Mouse (Mus musculus) embryonic fibroblast, embryonic 13.5 days (primary cell): Measurements from ENCODE around the gene Cep95. TPM values are rescaled to one million over a fixed set of nuclear protein-coding genes. Genes with fewer than 3 reads are reported as not detected.

ENCODE experiments used
- H3K27ac ChIP-seq: 2 replicates; pipeline ENCODE4 v1.5.1; 2012; ENCODE audit warnings: low read length, control low read depth, inconsistent platforms; ENCODE audit not compliant: insufficient read depth
- H3K4me1 ChIP-seq: 2 replicates; pipeline ENCODE4 v1.6.1; 2011; ENCODE audit warnings: low read length; ENCODE audit not compliant: control insufficient read depth, insufficient read depth
- H3K4me3 ChIP-seq: 2 replicates; pipeline ENCODE4 v1.5.1; 2011; ENCODE audit warnings: mild to moderate bottlenecking, control low read depth, low read length; ENCODE audit not compliant: insufficient read depth
- CTCF ChIP-seq: IDR thresholded peaks from 2 replicates; pipeline ENCODE4 v1.5.1; 2011; ENCODE audit warnings: mild to moderate bottlenecking, control low read depth, low read length, moderate library complexity, borderline replicate concordance; ENCODE audit not compliant: insufficient read depth
- POLR2A ChIP-seq: IDR thresholded peaks from 2 replicates; pipeline ENCODE4 v1.6.1; 2011; ENCODE audit warnings: low read depth, mild to moderate bottlenecking, control low read depth, low read length, moderate library complexity
- polyA plus RNA-seq: library from polyadenylated mRNA; stranded (reverse); fragments of >200 nt; gene quantifications from 2 replicates; pipeline ENCODE4 v1.2.4, GENCODE M21; 2011; ENCODE audit warnings: low read depth; ENCODE audit not compliant: missing spikeins, insufficient read length

Gene Cep95
- polyA plus RNA-seq, 1 experiment: 15.9 TPM

DNA sequence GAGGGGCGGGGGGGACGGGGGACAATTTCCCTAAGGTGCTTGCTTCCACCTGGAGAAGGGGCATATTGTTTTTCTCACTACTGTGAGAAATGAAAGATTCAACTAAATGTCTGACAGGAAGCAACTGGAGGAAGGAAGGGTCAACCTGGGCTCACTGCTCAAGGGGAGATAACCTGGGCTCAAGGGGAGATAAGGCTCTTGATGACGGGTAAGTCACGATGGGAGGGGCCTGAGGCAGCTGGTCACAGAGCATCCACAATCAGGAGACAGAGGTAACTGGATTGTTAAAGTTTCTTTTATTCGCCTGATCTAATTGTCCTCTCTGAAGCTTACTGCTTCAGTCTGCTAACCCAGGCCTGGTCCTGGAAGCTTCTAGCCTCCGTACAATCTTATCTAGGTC lies 35.7 kb upstream of the Cep95 start:
- TF ChIP-seq POLR2A (no peak), CTCF (no peak)
- Histone ChIP-seq H3K4me1 (no peaks in the 10 kb centered on the region; the same call in 1 of the 2 replicates), H3K27ac (no peak overlapping the region), H3K4me3 (no peak overlapping the region)

GRCm38 (mm10) chr11:106755583-106755982 lies 33.5 kb upstream of the Cep95 start:
- H3K4me1 ChIP-seq: no peaks in the 10 kb centered on the region
- H3K4me3 ChIP-seq: no peak overlapping the region
- TF ChIP-seq CTCF: no peak
- no peak for TF ChIP-seq POLR2A
- no peak overlapping the region for H3K27ac ChIP-seq

DNA sequence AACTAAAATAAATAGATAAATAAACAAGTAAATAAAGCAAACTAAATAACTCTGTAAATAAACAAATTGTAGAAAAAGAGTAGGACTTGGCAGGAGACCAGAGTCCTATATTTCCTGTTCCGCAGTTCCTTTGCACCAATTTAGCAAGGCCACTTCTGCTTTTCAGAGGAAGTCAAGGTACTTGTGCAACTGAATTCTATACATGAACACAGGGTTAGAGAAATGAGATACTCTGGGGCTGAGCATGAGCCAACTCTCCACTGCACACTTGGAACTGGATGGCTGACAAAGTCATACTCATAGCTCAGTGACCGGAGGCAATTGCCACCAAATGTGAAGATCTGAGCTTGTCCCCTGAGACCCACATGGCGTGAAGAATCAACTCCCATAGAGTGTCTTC lies 30.0 kb upstream of the Cep95 start:
- no peak overlapping the region for H3K27ac ChIP-seq
- TF ChIP-seq POLR2A (no peak), CTCF (no peak)
- no peaks in the 10 kb centered on the region for H3K4me1 ChIP-seq
- H3K4me3 ChIP-seq: no peak overlapping the region

GRCm38 (mm10) chr11:106760511-106760910 lies 28.5 kb upstream of the Cep95 start:
- H3K4me1 ChIP-seq: no peaks in the 10 kb centered on the region
- no peak overlapping the region for H3K4me3 ChIP-seq
- no peak overlapping the region for H3K27ac ChIP-seq
- TF ChIP-seq POLR2A (no peak), CTCF (no peak)

GRCm38 (mm10) chr11:106762139-106762799 lies 26.8 kb upstream of the Cep95 start:
- Histone ChIP-seq H3K27ac (0 out of 2 replicates have a peak overlapping the region, but pooled peaks have one; percentile 11), H3K4me3 (no peak overlapping the region), H3K4me1 (no peaks in the 10 kb centered on the region)
- TF ChIP-seq CTCF: no peak
- TF ChIP-seq POLR2A: no peak

- no peak overlapping the region for H3K27ac ChIP-seq
- no peaks in the 10 kb centered on the region for H3K4me1 ChIP-seq
- no peak for TF ChIP-seq POLR2A
- TF ChIP-seq CTCF: no peak
These were observed 26.3 kb upstream of the Cep95 start for GRCm38 (mm10) chr11:106762800-106763185.

DNA sequence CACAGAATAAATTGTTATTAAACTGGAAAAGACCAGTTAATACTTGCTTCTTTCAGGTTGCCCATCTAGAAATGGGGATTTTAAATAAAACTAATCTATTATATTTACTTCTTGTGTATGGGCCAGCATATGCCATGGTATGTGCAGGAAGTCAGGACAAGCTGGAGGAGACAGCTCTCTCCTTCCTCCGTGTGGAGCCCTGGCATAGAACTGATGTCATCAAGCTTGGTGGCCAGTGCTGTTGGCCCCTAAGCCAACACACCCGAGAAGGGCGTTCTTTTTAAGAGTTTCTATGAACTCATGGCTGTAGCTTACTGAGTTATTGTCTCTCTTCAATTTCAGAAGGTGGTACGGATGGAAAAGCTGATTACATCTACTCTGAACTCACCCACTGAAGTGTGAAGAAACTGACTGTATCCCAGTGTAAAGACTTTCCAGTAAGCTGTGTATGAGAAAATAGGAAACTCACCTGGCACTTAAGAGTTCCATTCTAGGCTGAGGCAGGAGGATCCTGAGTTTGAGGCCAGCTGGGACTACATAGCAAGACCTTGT lies 22.4 kb upstream of the Cep95 start:
- H3K4me1 ChIP-seq: no peaks in the 10 kb centered on the region
- H3K4me3 ChIP-seq: no peak overlapping the region
- no peak overlapping the region for H3K27ac ChIP-seq
- TF ChIP-seq POLR2A (no peak), CTCF (no peak)

More at GRCm38 (mm10) chr11:106762800-106763185, 26.3 kb upstream of the Cep95 start:
- no peak overlapping the region for H3K4me3 ChIP-seq

GRCm38 (mm10) chr11:106767516-106767915 lies 21.5 kb upstream of the Cep95 start:
- Histone ChIP-seq H3K4me1 (no peaks in the 10 kb centered on the region), H3K27ac (no peak overlapping the region), H3K4me3 (no peak overlapping the region)
- TF ChIP-seq POLR2A (no peak), CTCF (no peak)

DNA sequence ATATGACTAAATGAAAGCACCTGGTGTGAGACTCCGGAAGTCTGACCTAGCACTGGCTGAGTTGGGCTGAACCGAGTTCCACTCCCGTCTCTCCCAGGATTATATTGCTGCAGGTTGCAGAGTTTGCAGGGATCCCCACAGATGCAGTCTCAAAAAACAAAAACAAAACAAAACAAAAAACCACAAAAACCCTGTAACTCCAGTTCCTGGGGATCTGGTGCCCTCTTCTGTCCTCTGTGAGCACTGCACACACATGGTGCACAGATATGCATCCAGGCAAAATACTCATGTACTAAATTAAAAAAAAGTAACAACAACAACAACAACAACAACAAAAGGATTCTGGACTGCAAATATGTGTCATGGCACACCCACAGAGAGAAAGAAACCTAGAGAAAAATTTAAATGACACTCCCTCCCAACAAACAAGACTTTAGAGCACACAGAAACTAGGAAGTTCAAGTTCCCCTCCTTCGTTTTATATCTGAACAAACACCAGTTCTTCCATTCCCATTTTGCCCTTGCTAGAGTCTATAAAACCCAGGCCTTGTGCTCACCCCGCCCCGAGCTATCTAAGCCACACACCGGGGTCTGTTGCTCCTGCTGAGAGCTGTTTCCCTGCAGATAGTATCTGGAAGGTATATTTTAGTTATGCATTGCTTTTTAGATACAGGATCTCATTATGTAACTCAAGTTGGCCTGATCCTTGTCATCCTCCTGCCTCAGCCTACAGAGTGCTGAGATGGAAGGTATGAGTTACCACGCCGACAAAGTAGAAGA lies 18.7 kb upstream of the Cep95 start:
- Histone ChIP-seq H3K4me1 (no peaks in the 10 kb centered on the region), H3K4me3 (no peak overlapping the region), H3K27ac (no peak overlapping the region)
- no peak for TF ChIP-seq POLR2A
- no peak for TF ChIP-seq CTCF

- Histone ChIP-seq H3K4me1 (no peaks in the 10 kb centered on the region), H3K27ac (no peak overlapping the region), H3K4me3 (no peak overlapping the region)
- TF ChIP-seq POLR2A (no peak), CTCF (no peak)
These were observed 16.0 kb upstream of the Cep95 start for GRCm38 (mm10) chr11:106773061-106773460.
